Mouse (Mus musculus) lung, embryonic 14.5 days (tissue): ENCODE measurements at regions not wholly inside any gene's neighbourhood (a gene's known extent, or its start where the extent isn't known, plus 50 kb on each side); places are given as distances from the start of the nearest gene placed in this dataset.

Source experiments
- ATAC-seq: fragments of 200-750 bp; cut with Nextera tagmentation; 2 replicates; pipeline ENCODE4 v1.8.0; 2017; ENCODE audit warnings: mild to moderate bottlenecking, moderate TSS enrichment, moderate library complexity; ENCODE audit not compliant: insufficient read depth
- DNase-seq: peaks from one replicate; pipeline ENCODE4 v3.0.0-alpha.2; 2015
- H3K27ac ChIP-seq: fragments of 300-500 bp; sonication (generic); 2 replicates; pipeline ENCODE4 v1.5.1; 2014; ENCODE audit warnings: low read depth, mild to moderate bottlenecking, moderate library complexity
- H3K27me3 ChIP-seq: fragments of 300-500 bp; sonication (generic); 2 replicates; pipeline ENCODE4 v1.6.1; 2014; ENCODE audit warnings: low read length, control low read depth; ENCODE audit not compliant: insufficient read depth
- H3K36me3 ChIP-seq: fragments of 300-500 bp; sonication (generic); 2 replicates; pipeline ENCODE4 v1.6.1; 2014; ENCODE audit warnings: control low read depth; ENCODE audit not compliant: insufficient read depth
- H3K4me1 ChIP-seq: fragments of 300-500 bp; sonication (generic); 2 replicates; pipeline ENCODE4 v1.6.1; 2014; ENCODE audit warnings: antibody characterized with exemption, control low read depth; ENCODE audit not compliant: insufficient read depth
- H3K4me2 ChIP-seq: fragments of 300-500 bp; sonication (generic); 2 replicates; pipeline ENCODE4 v1.6.1; 2014; ENCODE audit warnings: mild to moderate bottlenecking
- H3K4me3 ChIP-seq: fragments of 300-500 bp; sonication (generic); 2 replicates; pipeline ENCODE4 v1.5.1; 2014; ENCODE audit warnings: low read depth, low read length
- H3K9ac ChIP-seq: fragments of 300-500 bp; sonication (generic); 2 replicates; pipeline ENCODE4 v1.6.1; 2014
- H3K9me3 ChIP-seq: fragments of 300-500 bp; sonication (generic); 2 replicates; pipeline ENCODE4 v1.6.1; 2016; ENCODE audit warnings: low read depth, low read length, control low read depth
- CTCF ChIP-seq: IDR thresholded peaks from 2 replicates; pipeline ENCODE4 v1.5.1; 2016; ENCODE audit warnings: antibody characterized with exemption, low read depth
- WGBS: fragments of 180-500 bp; shearing (Covaris S2); extraction: QIAGEN DNeasy Blood & Tissue Kit; methylation state at CpG from one replicate; pipeline ENCODE4 v1.1.7; 2014; 5-methylcytosine and 5-hydroxymethylcytosine counted together

DNA sequence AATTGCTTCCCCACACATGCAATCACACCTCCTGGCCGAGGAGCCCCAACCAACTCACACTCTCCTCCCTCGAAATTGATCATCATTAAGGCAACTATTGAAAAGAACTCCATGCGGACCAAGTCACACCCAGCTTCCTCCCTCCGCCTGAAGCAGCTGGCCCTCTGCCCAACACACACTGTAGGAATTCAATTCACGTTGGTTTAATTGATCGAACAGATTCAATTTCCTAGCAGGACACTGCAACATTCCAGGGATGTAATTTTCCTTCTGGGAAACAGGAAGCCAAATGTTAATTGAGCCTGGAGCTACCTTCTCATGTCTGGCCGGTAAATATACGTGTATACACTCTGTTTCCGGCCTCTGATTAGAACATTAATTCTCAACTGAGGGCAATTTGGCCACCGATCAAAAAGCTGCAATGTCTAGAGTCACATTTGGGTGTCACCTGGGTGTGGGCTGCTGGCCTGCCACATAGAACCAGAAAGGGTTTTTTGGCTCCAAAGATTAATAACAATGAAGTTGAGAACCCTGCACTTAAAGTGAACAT, 500.7 kb upstream of the Tmem132c start:
- no peak for TF ChIP-seq CTCF
- WGBS, result 48% methylated on average over 10 of the region's 10 CpGs
- Histone ChIP-seq H3K27me3 (no peaks in the 10 kb centered on the region), H3K4me1 (no peaks in the 10 kb centered on the region), H3K9ac (no peak overlapping the region), H3K36me3 (no peaks in the 10 kb centered on the region), H3K27ac (no peak overlapping the region), H3K4me2 (no peak overlapping the region), H3K9me3 (no peaks in the 10 kb centered on the region; the same call in 1 of the 2 replicates), H3K4me3 (no peak overlapping the region)
- ATAC-seq (no peak), DNase-seq (no peak)

DNA sequence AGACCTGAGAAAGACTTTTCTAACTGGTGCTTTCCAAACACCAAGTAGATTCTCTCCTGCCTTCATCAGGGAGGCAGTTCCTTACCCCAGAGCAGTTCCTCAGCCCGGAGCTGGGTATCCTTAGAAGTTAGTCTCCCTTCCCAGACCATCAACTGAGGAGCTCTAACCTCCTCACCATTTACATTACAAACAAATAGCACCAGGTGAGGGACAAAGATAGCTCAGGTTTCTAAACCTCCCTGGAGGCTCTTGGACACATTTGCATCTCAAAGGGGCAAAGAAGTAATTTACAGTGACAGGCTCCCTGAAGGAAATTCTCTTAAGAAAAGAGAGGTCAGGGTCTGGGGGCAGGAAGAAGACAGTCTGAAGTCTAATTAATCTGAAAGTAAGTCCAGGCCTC, 486.5 kb upstream of the Tmem132c start:
- Histone ChIP-seq H3K4me1 (no peaks in the 10 kb centered on the region), H3K36me3 (no peaks in the 10 kb centered on the region), H3K4me3 (no peak overlapping the region), H3K9me3 (no peaks in the 10 kb centered on the region), H3K27ac (no peak overlapping the region), H3K27me3 (no peaks in the 10 kb centered on the region), H3K9ac (no peak overlapping the region), H3K4me2 (no peak overlapping the region)
- 35% methylated on average over 1 of the region's 1 CpGs for WGBS
- ATAC-seq, result no peak
- no peak for DNase-seq
- no peak for TF ChIP-seq CTCF

DNA sequence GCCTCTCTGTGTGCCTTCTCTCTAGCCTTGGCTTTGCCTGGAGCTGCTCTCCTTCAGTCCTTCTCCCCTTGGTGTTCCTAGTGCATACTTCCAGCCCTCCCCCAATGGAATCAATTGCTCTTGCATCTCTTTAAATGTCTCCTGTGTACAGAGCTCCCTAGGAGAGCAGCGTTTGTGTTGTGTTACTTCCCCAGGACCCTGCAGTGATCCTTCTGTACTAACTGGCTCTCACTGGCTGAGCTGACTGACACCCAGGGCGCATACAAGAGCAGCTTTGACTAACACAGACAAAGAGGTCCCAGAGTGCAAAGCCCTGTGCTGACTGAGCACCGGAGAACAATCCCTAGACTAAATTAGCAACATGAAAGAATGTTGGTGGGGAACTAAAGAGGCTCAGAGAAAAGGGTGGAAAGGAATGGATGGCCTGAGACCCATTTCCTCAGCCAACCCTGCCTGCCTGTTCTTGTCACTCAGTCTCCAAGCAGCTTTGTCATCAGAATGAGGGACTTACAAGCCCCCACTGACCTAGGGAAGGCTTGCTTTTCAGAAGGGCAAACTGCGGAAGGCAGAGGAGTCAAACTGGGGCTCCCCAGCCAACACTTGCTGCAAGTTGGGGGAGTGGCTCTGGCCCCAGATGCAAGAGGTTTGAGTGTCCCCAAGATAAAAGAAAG, 476.4 kb upstream of the Tmem132c start:
- no peak for TF ChIP-seq CTCF
- 23% methylated on average over 4 of the region's 4 CpGs for WGBS
- ATAC-seq (no peak), DNase-seq (no peak)
- Histone ChIP-seq H3K4me1 (no peaks in the 10 kb centered on the region), H3K9ac (no peak overlapping the region), H3K27ac (no peak overlapping the region), H3K4me2 (no peak overlapping the region), H3K36me3 (no peaks in the 10 kb centered on the region), H3K9me3 (no peaks in the 10 kb centered on the region), H3K27me3 (no peaks in the 10 kb centered on the region), H3K4me3 (no peak overlapping the region)

DNA sequence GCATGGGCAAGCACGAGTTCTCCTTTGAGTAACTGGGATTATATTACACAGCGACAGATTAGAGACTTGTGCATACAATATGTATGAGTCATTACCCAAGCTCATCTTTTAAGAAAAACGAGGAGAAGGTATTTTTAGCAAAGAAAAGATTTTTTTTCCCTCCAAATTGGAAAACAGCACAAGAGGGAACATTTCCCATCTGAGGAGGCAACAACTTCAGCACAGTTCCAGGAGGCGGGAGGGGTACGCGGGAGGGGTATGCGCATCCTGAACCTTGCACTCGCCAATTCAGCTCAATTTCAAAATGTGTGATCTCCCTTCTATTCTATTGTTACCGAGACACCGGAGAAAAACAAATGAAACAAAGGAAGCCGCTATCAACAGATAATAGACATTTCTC, 472.6 kb upstream of the Tmem132c start:
- Histone ChIP-seq H3K4me2 (no peak overlapping the region), H3K27me3 (no peaks in the 10 kb centered on the region), H3K4me1 (no peaks in the 10 kb centered on the region), H3K9ac (no peak overlapping the region), H3K4me3 (no peak overlapping the region), H3K36me3 (no peaks in the 10 kb centered on the region), H3K27ac (no peak overlapping the region), H3K9me3 (no peaks in the 10 kb centered on the region)
- no peak for ATAC-seq
- no peak for DNase-seq
- 31% methylated on average over 11 of the region's 11 CpGs for WGBS
- TF ChIP-seq CTCF, result no peak

DNA sequence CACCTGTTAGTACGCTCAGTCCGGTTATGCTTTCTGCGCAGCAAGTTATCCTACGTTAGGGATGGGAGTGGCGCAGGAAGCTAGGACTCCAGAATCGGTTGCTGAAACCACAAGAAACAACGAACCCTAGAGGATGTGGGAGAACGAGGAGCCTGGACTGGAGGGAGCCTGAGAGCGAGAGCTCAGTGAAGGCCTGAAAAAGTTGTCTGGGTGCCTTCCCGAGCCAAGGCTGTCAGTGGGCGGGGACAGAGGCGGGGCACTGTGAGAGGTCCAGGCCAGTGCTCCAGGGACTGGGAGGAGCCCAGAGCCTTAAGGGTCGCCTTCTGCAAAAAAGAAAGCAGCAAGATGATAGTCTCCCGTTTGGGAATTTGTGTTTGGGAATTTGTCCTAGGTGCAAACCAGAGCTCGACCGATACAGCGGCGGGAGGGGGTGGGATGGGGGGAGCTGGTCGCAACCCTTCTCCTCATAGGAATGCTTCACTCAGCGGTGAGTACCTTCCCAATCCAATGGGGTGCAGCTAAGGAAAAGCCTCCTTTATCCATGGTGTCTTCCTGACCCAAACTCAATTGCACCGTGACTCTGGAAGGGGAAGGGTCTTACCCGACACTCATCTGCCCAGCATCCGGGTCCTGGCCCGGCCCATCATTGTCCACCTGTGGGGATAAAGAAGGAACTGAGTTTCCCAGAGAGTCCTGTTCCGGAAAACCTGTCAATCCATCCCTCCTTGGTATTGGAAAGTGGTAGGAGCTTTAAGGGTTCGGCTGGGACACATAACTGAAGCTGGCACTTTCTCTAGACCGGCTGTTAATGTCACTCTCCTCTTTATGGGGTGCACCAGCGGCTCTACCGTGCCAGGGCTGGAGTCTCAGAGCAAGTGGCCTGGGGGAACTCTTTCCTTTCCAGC, 453.6 kb upstream of the Tmem132c start:
- DNase-seq (peak; percentile 82), ATAC-seq (peak; percentile 97)
- no peaks in the 10 kb centered on the region for H3K9me3 ChIP-seq
- no peaks in the 10 kb centered on the region for H3K27me3 ChIP-seq
- H3K27ac ChIP-seq, result no peak overlapping the region
- TF ChIP-seq CTCF, result no peak
- H3K36me3 ChIP-seq, result no peaks in the 10 kb centered on the region
- peak overlapping the region; percentile 33 for H3K4me3 ChIP-seq
- H3K4me2 ChIP-seq, result peak overlapping the region; percentile 65
- H3K9ac ChIP-seq, result no peak overlapping the region; the same call in 1 of the 2 replicates
- 6% methylated on average over 29 of the region's 29 CpGs for WGBS
- no peaks in the 10 kb centered on the region for H3K4me1 ChIP-seq

DNA sequence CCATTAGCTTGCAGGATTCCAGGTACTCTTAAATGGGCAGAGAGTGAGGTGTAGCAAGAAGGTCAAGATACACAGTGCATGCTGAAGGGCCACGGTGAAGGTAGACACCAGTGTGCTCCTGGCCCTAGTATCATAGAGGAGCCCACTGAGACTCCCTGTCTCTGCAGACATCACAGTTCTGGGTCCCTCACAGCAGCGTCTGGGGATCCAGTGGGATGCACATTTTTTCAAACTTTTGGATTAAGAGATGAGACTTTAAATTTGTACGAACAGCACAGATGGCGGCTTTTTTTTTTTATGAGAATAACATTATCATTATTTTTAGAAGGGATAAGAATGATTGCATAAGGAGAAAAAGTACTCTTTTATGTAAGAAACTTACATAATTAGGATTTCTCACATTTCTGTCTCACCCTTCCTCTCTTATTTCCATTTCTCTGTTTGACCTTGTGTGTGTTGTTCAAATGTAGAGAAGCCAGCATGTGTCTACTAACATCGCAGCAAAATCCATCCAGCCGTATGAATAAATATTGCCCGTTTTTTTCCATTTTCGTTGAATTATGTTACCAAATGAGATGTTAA, 441.8 kb upstream of the Tmem132c start:
- no peak overlapping the region for H3K9ac ChIP-seq
- WGBS, result 85% methylated on average over 8 of the region's 8 CpGs

DNA sequence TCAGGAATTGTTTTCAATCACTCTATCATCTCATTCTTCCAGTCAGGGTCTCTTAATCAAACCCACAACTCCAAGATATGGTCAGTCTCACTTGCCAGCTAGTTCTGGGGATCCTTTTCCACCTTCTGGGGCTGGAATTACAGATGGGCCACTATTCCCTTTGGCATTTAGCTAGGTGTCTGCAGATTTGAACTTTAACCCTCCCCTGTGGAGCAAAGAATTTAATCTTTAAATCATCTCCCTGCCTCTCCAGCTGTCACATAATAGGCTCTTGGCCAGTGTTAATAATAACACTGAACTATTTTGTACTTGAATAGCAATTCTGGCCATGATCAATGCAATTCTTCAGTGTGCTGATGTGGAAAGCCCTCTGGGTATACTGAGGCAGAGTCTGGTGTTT, 435.0 kb upstream of the Tmem132c start:
- ATAC-seq, result no peak
- Histone ChIP-seq H3K27me3 (no peaks in the 10 kb centered on the region), H3K9ac (no peak overlapping the region), H3K9me3 (no peaks in the 10 kb centered on the region), H3K27ac (no peak overlapping the region), H3K4me1 (no peaks in the 10 kb centered on the region), H3K4me2 (no peak overlapping the region), H3K4me3 (no peak overlapping the region), H3K36me3 (no peaks in the 10 kb centered on the region)
- DNase-seq, result no peak
- no peak for TF ChIP-seq CTCF

More for the DNA sequence above, 441.8 kb upstream of the Tmem132c start:
- no peaks in the 10 kb centered on the region for H3K27me3 ChIP-seq
- no peak overlapping the region for H3K4me2 ChIP-seq
- H3K27ac ChIP-seq, result no peak overlapping the region
- DNase-seq, result no peak
- no peaks in the 10 kb centered on the region for H3K9me3 ChIP-seq
- H3K4me3 ChIP-seq, result no peak overlapping the region
- no peaks in the 10 kb centered on the region for H3K36me3 ChIP-seq
- no peaks in the 10 kb centered on the region for H3K4me1 ChIP-seq
- no peak for TF ChIP-seq CTCF
- ATAC-seq, result no peak
